Mouse (Mus musculus) CD4-positive, CD25-positive, alpha-beta regulatory T cell, adult 9 weeks (primary cell): Measurements from ENCODE around the gene Slc35f5. TPM values are rescaled to one million over a fixed set of nuclear protein-coding genes. Genes with fewer than 3 reads are reported as not detected.

Experiments used
- polyA plus RNA-seq: library from polyadenylated mRNA; unstranded; fragments of 100-300 nt; shearing (Covaris generic); gene quantifications from one replicate; pipeline ENCODE4 v1.2.1, GENCODE M21; 2017

Gene Slc35f5
- polyA plus RNA-seq = 1.2 TPM

GRCm38 (mm10) chr1:125560259-125561192 lies at the start of gene Slc35f5:
Gene Slc35f5 (plus strand): TSS chr1:125560595.

Other genes starting within 250 kb of the Slc35f5 start
- gene Actr3, start 124.9 kb upstream of the Slc35f5 start, polyA plus RNA-seq = 1,234 TPM
- not detected for gene Gpr39, start 116.4 kb downstream of the Slc35f5 start, polyA plus RNA-seq